Mouse (Mus musculus) layer of hippocampus, postnatal 14 days (tissue): ENCODE measurements at regions not wholly inside any gene's neighbourhood (a gene's known extent, or its start where the extent isn't known, plus 50 kb on each side); places are given as distances from the start of the nearest gene placed in this dataset.
A peak's percentile ranks its signal among the peaks of the same experiment; 100 is the strongest.

Source experiments
- DNase-seq, 2 experiments: peaks; one replicate each; pipeline ENCODE4 v3.0.0; 2021 to 2022; ENCODE audit warnings: low spot score in 2 of 2, mixed read lengths in 1 of 2

- DNase-seq = peak in 1 of 2 experiments; percentile 29
Measured at GRCm38 (mm10) chr3:69953674-69954329, 53.6 kb upstream of the Otol1 start.

GRCm38 (mm10) chr3:69922792-69923418 lies 63.2 kb upstream of the Sptssb start:
- DNase-seq = no peak

GRCm38 (mm10) chr3:69912859-69913258 lies 53.1 kb upstream of the Sptssb start:
- DNase-seq = no peak

- no peak for DNase-seq
Measured at GRCm38 (mm10) chr3:69910073-69910472, 50.3 kb upstream of the Sptssb start.
